Mouse (Mus musculus) myocyte (in vitro differentiated cells): ENCODE data around the gene Slc37a3.

Experiments
- CEBPB ChIP-seq: IDR thresholded peaks from 2 replicates; pipeline ENCODE4 v1.6.1; 2011; ENCODE audit warnings: mild to moderate bottlenecking, moderate library complexity; ENCODE audit not compliant: poor library complexity, insufficient read depth, severe bottlenecking
- E2F4 ChIP-seq: IDR thresholded peaks from one replicate; pipeline ENCODE4 v1.6.1; 2011; ENCODE audit warnings: mild to moderate bottlenecking, control low read depth, moderate library complexity; ENCODE audit not compliant: insufficient read depth
- MAX ChIP-seq: IDR thresholded peaks from one replicate; pipeline ENCODE4 v1.6.1; 2011; ENCODE audit warnings: low read depth, mild to moderate bottlenecking, control low read depth
- MYOD1 ChIP-seq, 3 experiments: IDR thresholded peaks; one replicate each; pipeline ENCODE4 v1.6.1; 2011; ENCODE audit warnings: control low read depth in 2 of 3, low read depth in 2 of 3, mild to moderate bottlenecking in 2 of 3, moderate library complexity in 1 of 3; ENCODE audit not compliant: insufficient read length in 2 of 3, control insufficient read depth in 1 of 3
- MYOG ChIP-seq, 3 experiments: IDR thresholded peaks; one replicate each; pipeline ENCODE4 v1.6.1; 2011; ENCODE audit warnings: control low read depth in 2 of 3, low read depth in 2 of 3, mild to moderate bottlenecking in 2 of 3; ENCODE audit not compliant: insufficient read length in 2 of 3, control insufficient read depth in 1 of 3, insufficient read depth in 1 of 3
- POLR2A ChIP-seq: IDR thresholded peaks from one replicate; pipeline ENCODE4 v1.6.1; 2011; ENCODE audit warnings: low read depth, mild to moderate bottlenecking, control low read depth, moderate library complexity; ENCODE audit not compliant: insufficient read length
- POLR2AphosphoS2 ChIP-seq: IDR thresholded peaks from one replicate; pipeline ENCODE4 v1.6.1; 2011; ENCODE audit warnings: low read depth, control low read depth; ENCODE audit not compliant: insufficient read length
- REST ChIP-seq: IDR thresholded peaks from one replicate; pipeline ENCODE4 v1.6.1; 2011; ENCODE audit warnings: mild to moderate bottlenecking, control low read depth, moderate library complexity; ENCODE audit not compliant: insufficient read depth, insufficient read length
- SRF ChIP-seq: IDR thresholded peaks from one replicate; pipeline ENCODE4 v1.6.1; 2011; ENCODE audit warnings: low read depth; ENCODE audit not compliant: control insufficient read depth, insufficient read length
- TCF12 ChIP-seq: IDR thresholded peaks from one replicate; pipeline ENCODE4 v1.6.1; 2011; ENCODE audit warnings: mild to moderate bottlenecking, control low read depth; ENCODE audit not compliant: poor library complexity, insufficient read depth, severe bottlenecking
- TCF3 ChIP-seq: IDR thresholded peaks from one replicate; pipeline ENCODE4 v1.6.1; 2011; ENCODE audit warnings: low read depth, control low read depth; ENCODE audit not compliant: insufficient read length
- USF1 ChIP-seq: IDR thresholded peaks from one replicate; pipeline ENCODE4 v1.6.1; 2011; ENCODE audit warnings: low read depth, mild to moderate bottlenecking, control low read depth, moderate library complexity

- TF ChIP-seq POLR2A = no peak
- TF ChIP-seq TCF3 = no peak
- TF ChIP-seq MYOD1 (IDR thresholded peaks at IDR 0.05; ENCODE audit: control insufficient read depth in 1 of 3, insufficient read length in 2 of 3, low read depth in 2 of 3) = no peak
- no peak for TF ChIP-seq E2F4
- TF ChIP-seq MYOG (IDR thresholded peaks at IDR 0.05; ENCODE audit: control insufficient read depth in 1 of 3, insufficient read depth in 1 of 3, insufficient read length in 2 of 3, low read depth in 2 of 3) = no peak
- no peak for TF ChIP-seq USF1
- TF ChIP-seq CEBPB = no peak
- no peak for TF ChIP-seq REST
- no peak for TF ChIP-seq POLR2AphosphoS2
- no peak for TF ChIP-seq TCF12
- TF ChIP-seq MAX = no peak
- TF ChIP-seq SRF = no peak
Measured at GRCm38 (mm10) chr6:39380276-39380675, 2.8 kb upstream of the Slc37a3 start.
